Mouse (Mus musculus) liver, adult (tissue): ENCODE measurements at regions not wholly inside any gene's neighbourhood (a gene's known extent, or its start where the extent isn't known, plus 50 kb on each side); places are given as distances from the start of the nearest gene placed in this dataset.
A peak's percentile ranks its signal among the peaks of the same experiment; 100 is the strongest.

ENCODE experiments used
- GATA4 ChIP-seq: IDR thresholded peaks from 2 replicates; pipeline ENCODE4 v1.6.1; 2014; ENCODE audit warnings: mild to moderate bottlenecking, low read length; ENCODE audit not compliant: insufficient replicate concordance

- TF ChIP-seq GATA4 = no peak
Measured at GRCm38 (mm10) chr4:81922876-81923275, 480.3 kb upstream of the Mpdz start.

- no peak for TF ChIP-seq GATA4
Measured at GRCm38 (mm10) chr4:81914971-81915370, 472.4 kb upstream of the Mpdz start.

- no peak for TF ChIP-seq GATA4
Measured at GRCm38 (mm10) chr4:81913296-81913695, 470.7 kb upstream of the Mpdz start.

GRCm38 (mm10) chr4:81912653-81913052 lies 470.0 kb upstream of the Mpdz start:
- TF ChIP-seq GATA4 = no peak

- no peak for TF ChIP-seq GATA4
Measured at GRCm38 (mm10) chr4:81899961-81900540, 457.4 kb upstream of the Mpdz start.

- TF ChIP-seq GATA4 = no peak
Measured at GRCm38 (mm10) chr4:81898661-81899060, 456.0 kb upstream of the Mpdz start.

- TF ChIP-seq GATA4 = no peak
Measured at GRCm38 (mm10) chr4:81897451-81897850, 454.8 kb upstream of the Mpdz start.

- TF ChIP-seq GATA4 = no peak
Measured at GRCm38 (mm10) chr4:81868941-81869340, 426.3 kb upstream of the Mpdz start.

GRCm38 (mm10) chr4:81841642-81842494 lies 399.3 kb upstream of the Mpdz start:
- no peak; the same call in 1 of the 2 replicates for TF ChIP-seq GATA4

GRCm38 (mm10) chr4:81829972-81830371 lies 387.4 kb upstream of the Mpdz start:
- TF ChIP-seq GATA4 = peak; percentile 97

GRCm38 (mm10) chr4:81827453-81827852 lies 384.8 kb upstream of the Mpdz start:
- TF ChIP-seq GATA4 = no peak

- TF ChIP-seq GATA4 = no peak
Measured at GRCm38 (mm10) chr4:81825966-81826365, 383.4 kb upstream of the Mpdz start.

GRCm38 (mm10) chr4:81823566-81823965 lies 381.0 kb upstream of the Mpdz start:
- TF ChIP-seq GATA4 = no peak

- TF ChIP-seq GATA4 = no peak
Measured at GRCm38 (mm10) chr4:81789274-81789673, 346.7 kb upstream of the Mpdz start.

- no peak for TF ChIP-seq GATA4
Measured at GRCm38 (mm10) chr4:81788636-81789035, 346.0 kb upstream of the Mpdz start.

GRCm38 (mm10) chr4:81781971-81782370 lies 339.4 kb upstream of the Mpdz start:
- no peak for TF ChIP-seq GATA4
